Comparison of ENCODE assay signal across 11 mouse cellular contexts in genomic region chr6:143326956-143327722, GRCm38 (mm10).
DNase-seq lines count a peak whose midpoint lies in the region; ATAC-seq lines count a peak whose summit lies in the region.
"Had no signal": no experiment of that assay in that cellular context is flagged by ENCODE, and none has a peak within 500 bp of the region (broad histone marks: within the 10 kb centered on the region; RNA-seq: fewer than 3 reads in every experiment).

No protein-coding gene starts in this region.

- peak overlapping the region; percentile 32; the same call in 1 of the 2 replicates for H3K4me2 ChIP-seq in heart, embryonic 12.5 days
- peak overlapping the region; percentile 34 for H3K4me2 ChIP-seq in intestine, embryonic 14.5 days (ENCODE audit: low read length)
- H3K4me2 ChIP-seq: embryonic facial prominence, embryonic 12.5 days had no signal

- no peak overlapping the region for H3K9ac ChIP-seq in heart, embryonic 12.5 days
- H3K9ac ChIP-seq in intestine, embryonic 14.5 days (ENCODE audit: low read length), result no peak overlapping the region
- H3K9ac ChIP-seq: embryonic facial prominence, embryonic 12.5 days had no signal

- no peak for ATAC-seq in heart, embryonic 12.5 days (ENCODE audit: insufficient number of reproducible peaks, low FRiP score)
- ATAC-seq in CD4-positive, CD25-positive, alpha-beta regulatory T cell, adult 4 months, result peak; percentile 86
- ATAC-seq in intestine, embryonic 14.5 days (replicated peaks; ENCODE audit: low FRiP score, low TSS enrichment, low read depth), result 0 out of 2 replicates have a peak, but pooled peaks have one; percentile 27
- peak; percentile 81 for ATAC-seq in megakaryocyte, adult 5-6 weeks (ENCODE audit: poor library complexity, severe bottlenecking)
- ATAC-seq in erythroid progenitor cell, adult 5-6 weeks (replicated peaks; ENCODE audit: low FRiP score, poor library complexity, severe bottlenecking), result no peak

- H3K9me3 ChIP-seq in heart, embryonic 12.5 days (replicated peaks), result no peaks in the 10 kb centered on the region
- no peaks in the 10 kb centered on the region for H3K9me3 ChIP-seq in intestine, embryonic 14.5 days (ENCODE audit: control insufficient read depth, low read length)
- H3K9me3 ChIP-seq: embryonic facial prominence, embryonic 12.5 days had no signal

- H3K27me3 ChIP-seq in heart, embryonic 12.5 days (replicated peaks), result no peaks in the 10 kb centered on the region
- H3K27me3 ChIP-seq in intestine, embryonic 14.5 days (replicated peaks; ENCODE audit: control insufficient read depth, insufficient read depth, low read length), result no peaks in the 10 kb centered on the region

- no peaks in the 10 kb centered on the region for H3K36me3 ChIP-seq in heart, embryonic 12.5 days
- H3K36me3 ChIP-seq in intestine, embryonic 14.5 days (ENCODE audit: control insufficient read depth, insufficient read depth, low read length), result no peaks in the 10 kb centered on the region
- H3K36me3 ChIP-seq: embryonic facial prominence, embryonic 12.5 days; G1E had no signal

- peaks cover 10% of the 10 kb centered on the region for H3K4me1 ChIP-seq in heart, embryonic 12.5 days (replicated peaks)
- H3K4me1 ChIP-seq in intestine, embryonic 14.5 days (replicated peaks; ENCODE audit: control insufficient read depth, insufficient read depth, low read length), result no peaks in the 10 kb centered on the region

- WGBS in heart, embryonic 12.5 days, result 74% methylated on average over 22 of the region's 22 CpGs
- WGBS in intestine, embryonic 14.5 days, result 63% methylated on average over 22 of the region's 22 CpGs

- H3K27ac ChIP-seq in heart, embryonic 12.5 days (ENCODE audit: poor library complexity, severe bottlenecking), result no peak overlapping the region
- no peak overlapping the region for H3K27ac ChIP-seq in intestine, embryonic 14.5 days (ENCODE audit: low read depth)
- H3K27ac ChIP-seq: embryonic facial prominence, embryonic 12.5 days had no signal

- no peak for DNase-seq in heart, postnatal 4 days
- no peak for DNase-seq in intestine, embryonic 14.5 days (ENCODE audit: low spot score)
- no peak for DNase-seq in layer of hippocampus, postnatal 36 days
- no peak for DNase-seq in urinary bladder, postnatal 25 days (ENCODE audit: low spot score)
- DNase-seq: kidney, adult 18-20 months had no signal

- no peak overlapping the region for H3K4me3 ChIP-seq in heart, embryonic 12.5 days
- no peak overlapping the region for H3K4me3 ChIP-seq in intestine, embryonic 14.5 days (ENCODE audit: low read depth, low read length)
- H3K4me3 ChIP-seq: embryonic facial prominence, embryonic 12.5 days had no signal

Comparison
In these comparisons a context has a peak if more than half of its experiments do, and no peak if none do; other contexts are left out.
1. ATAC-seq: peak in CD4-positive, CD25-positive, alpha-beta regulatory T cell, adult 4 months (single experiment), intestine, embryonic 14.5 days (single experiment) and megakaryocyte, adult 5-6 weeks (single experiment); none in heart, embryonic 12.5 days (single experiment) and erythroid progenitor cell, adult 5-6 weeks (single experiment).